Mouse (Mus musculus): ENCODE measurements around the gene Duxbl1. TPM values are rescaled to one million over a fixed set of nuclear protein-coding genes. Genes with fewer than 3 reads are reported as not detected.

Gene Duxbl1
- total RNA-seq (2023): not detected in 2 replicates

GRCm38 (mm10) chr14:25978371-25979241 is at the start of gene Duxbl1:
Gene Duxbl1 (plus strand): TSS chr14:25978577.

GRCm38 (mm10) chr14:25938004-25938403 is 40.4 kb upstream of the Duxbl1 start, which contains the start of gene Cphx1:
Gene Cphx1 (plus strand): TSS chr14:25938304.

Other genes with a start within 250 kb of the Duxbl1 start
- gene Zcchc24, start 209.5 kb upstream of the Duxbl1 start, total RNA-seq (2023): 7.4 and 8.9 TPM in 2 replicates
- gene Anxa11, start 136.4 kb upstream of the Duxbl1 start, total RNA-seq (2023): 442 and 511 TPM in 2 replicates
- not detected in 2 replicates for gene Plac9a, start 75.5 kb upstream of the Duxbl1 start, total RNA-seq (2023)
- gene Tmem254a, start 50.9 kb upstream of the Duxbl1 start, total RNA-seq (2023): 1.2 and 4.0 TPM in 2 replicates
- not detected in 2 replicates for gene Cphx1, start 40.3 kb upstream of the Duxbl1 start, total RNA-seq (2023)
- gene Gm9780, start 64.1 kb downstream of the Duxbl1 start, total RNA-seq (2023): not detected in 2 replicates
- gene Tmem254c, start 88.8 kb downstream of the Duxbl1 start, total RNA-seq (2023): 4.0 TPM in 1 of 2 replicates, not detected in the other
- not detected in 2 replicates for gene Cphx2, start 102.9 kb downstream of the Duxbl1 start, total RNA-seq (2023)
- not detected in 2 replicates for gene Cphx3, start 103.7 kb downstream of the Duxbl1 start, total RNA-seq (2023)
- gene Duxbl2, start 139.8 kb downstream of the Duxbl1 start, total RNA-seq (2023): not detected in 2 replicates
- gene Plac9b, start 203.9 kb downstream of the Duxbl1 start, total RNA-seq (2023): not detected in 2 replicates
- gene Tmem254b, start 228.5 kb downstream of the Duxbl1 start, total RNA-seq (2023): 5.5 and 7.2 TPM in 2 replicates

All from neutrophil, adult 65 days (primary cell).